Mouse (Mus musculus) G1E (cell line): Measurements from ENCODE around the gene Cdca4.

Source experiments
- CTCF ChIP-seq: IDR thresholded peaks from 2 replicates; pipeline ENCODE4 v1.5.1; 2012; ENCODE audit warnings: low read depth, low read length, inconsistent platforms, mixed read lengths
- GATA1 ChIP-seq: IDR thresholded peaks from 2 replicates; pipeline ENCODE4 v1.6.1; 2012; ENCODE audit warnings: borderline replicate concordance, low read length, inconsistent platforms, mixed read lengths
- GATA2 ChIP-seq: IDR thresholded peaks from 2 replicates; pipeline ENCODE4 v1.6.1; 2012; ENCODE audit warnings: low read depth, low read length, inconsistent platforms, borderline replicate concordance

DNA sequence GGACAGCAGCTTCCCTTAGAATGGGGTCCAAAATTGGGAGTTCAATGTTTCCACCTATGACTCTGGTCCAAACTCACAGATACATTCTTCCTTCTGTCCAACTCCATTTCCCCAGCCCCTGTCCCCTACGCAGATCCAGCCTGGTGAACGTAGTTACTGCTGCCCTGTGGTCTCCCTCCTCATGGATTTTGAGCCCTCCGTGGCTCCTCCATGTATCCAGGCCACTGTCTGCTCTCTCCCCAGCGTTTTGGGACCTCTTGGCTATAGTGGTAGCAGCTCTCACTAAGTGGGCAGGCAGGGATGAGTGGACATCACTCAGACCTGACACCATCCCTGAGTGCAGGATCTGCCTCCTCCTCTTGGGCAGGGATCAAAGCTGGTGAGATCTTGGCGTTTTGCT, 30.5 kb downstream of the Cdca4 start:
- TF ChIP-seq CTCF (no peak), GATA2 (no peak), GATA1 (no peak)
